ENCODE assay signal across 9 mouse cellular contexts in genomic region chr9:107626158-107626843, GRCm38 (mm10). TPM values are rescaled to one million over a fixed set of nuclear protein-coding genes. Genes with fewer than 3 reads are reported as not detected.
DNase-seq lines count a peak whose midpoint lies in the region; ATAC-seq and TF ChIP-seq lines count a peak whose summit lies in the region.
"Had no signal": no experiment of that assay in that cellular context is flagged by ENCODE, and none has a peak within 500 bp of the region (broad histone marks: within the 10 kb centered on the region; RNA-seq: fewer than 3 reads in every experiment).

No protein-coding gene starts in this region.

- no peak overlapping the region for H3K27ac ChIP-seq in ES-Bruce4 (ENCODE audit: insufficient read depth, low read length)
- peak overlapping the region; percentile 96 for H3K27ac ChIP-seq in forebrain, embryonic 14.5 days (ENCODE audit: low read depth, low read length)
- peak overlapping the region; percentile 94 for H3K27ac ChIP-seq in liver, embryonic 13.5 days
- peak overlapping the region; percentile 82 for H3K27ac ChIP-seq in stomach, postnatal 0 days (replicated peaks)

- peak overlapping the region; percentile 48 for H3K4me2 ChIP-seq in forebrain, embryonic 14.5 days (ENCODE audit: low read length)
- H3K4me2 ChIP-seq in liver, embryonic 13.5 days = peak overlapping the region; percentile 42
- H3K4me2 ChIP-seq in stomach, postnatal 0 days (replicated peaks; ENCODE audit: low read depth) = peak overlapping the region; percentile 27; the same call in 1 of the 2 replicates

- DNase-seq in heart, adult 11 months = peak; percentile 95
- no peak for DNase-seq in heart, postnatal 25 days (ENCODE audit: low spot score)
- DNase-seq in forebrain, embryonic 14.5 days (ENCODE audit: low spot score) = peak; percentile 77
- no peak for DNase-seq in liver, embryonic 13.5 days
- DNase-seq in stomach, postnatal 0 days (ENCODE audit: low spot score) = no peak
- no peak for DNase-seq in left cerebral cortex, adult 8-10 months (ENCODE audit: low spot score in 2 of 2)
- DNase-seq in kidney, postnatal 10 days = no peak

- TF ChIP-seq POLR2A in ES-Bruce4 (IDR thresholded peaks at IDR 0.05; ENCODE audit: insufficient read depth, low read length) = no peak

- H3K27me3 ChIP-seq in ES-Bruce4 (ENCODE audit: control insufficient read depth, insufficient read depth, low read length, poor library complexity, severe bottlenecking) = no peaks in the 10 kb centered on the region
- no peaks in the 10 kb centered on the region for H3K27me3 ChIP-seq in forebrain, embryonic 14.5 days (replicated peaks; ENCODE audit: control insufficient read depth, insufficient read depth, low read length)
- no peaks in the 10 kb centered on the region for H3K27me3 ChIP-seq in liver, embryonic 13.5 days
- no peaks in the 10 kb centered on the region for H3K27me3 ChIP-seq in stomach, postnatal 0 days (ENCODE audit: control insufficient read depth, insufficient read depth, low read length)

- intact Hi-C loops in heart, postnatal 25 days (cut with DNase I) = loop anchor here (1.0 to 5.0 kb wide), 2 partner anchors 18 to 59 kb away; partner anchors contain the start of gene Hyal2

- peak overlapping the region; percentile 45 for H3K4me3 ChIP-seq in ES-Bruce4 (ENCODE audit: low read depth, low read length)
- H3K4me3 ChIP-seq in forebrain, embryonic 14.5 days (ENCODE audit: low read depth, low read length) = 0 out of 2 replicates have a peak overlapping the region, but pooled peaks have one; percentile 9
- peak overlapping the region; percentile 14; the same call in 1 of the 2 replicates for H3K4me3 ChIP-seq in liver, embryonic 13.5 days (replicated peaks)
- no peak overlapping the region for H3K4me3 ChIP-seq in stomach, postnatal 0 days (ENCODE audit: low read depth, low read length)

- peak; percentile 60 for ATAC-seq in forebrain, embryonic 14.5 days
- peak; percentile 49 for ATAC-seq in liver, embryonic 13.5 days (ENCODE audit: low read depth)
- ATAC-seq in stomach, postnatal 0 days (ENCODE audit: low FRiP score, low TSS enrichment) = no peak

- H3K36me3 ChIP-seq in ES-Bruce4 (ENCODE audit: control insufficient read depth, insufficient read depth, low read length, poor library complexity, severe bottlenecking) = no peaks in the 10 kb centered on the region
- H3K36me3 ChIP-seq in forebrain, embryonic 14.5 days (ENCODE audit: control insufficient read depth, insufficient read depth, low read length) = peaks cover 38% of the 10 kb centered on the region
- peaks cover 64% of the 10 kb centered on the region for H3K36me3 ChIP-seq in liver, embryonic 13.5 days
- H3K36me3 ChIP-seq in stomach, postnatal 0 days (ENCODE audit: control insufficient read depth, insufficient read depth, low read length) = peaks cover 5% of the 10 kb centered on the region; the same call in 1 of the 2 replicates

- H3K9me3 ChIP-seq in ES-Bruce4 (replicated peaks; ENCODE audit: control insufficient read depth, insufficient read depth, low read length, poor library complexity, severe bottlenecking) = no peaks in the 10 kb centered on the region
- H3K9me3 ChIP-seq in forebrain, embryonic 14.5 days (replicated peaks; ENCODE audit: control insufficient read depth, low read length) = no peaks in the 10 kb centered on the region
- no peaks in the 10 kb centered on the region for H3K9me3 ChIP-seq in liver, embryonic 13.5 days (replicated peaks)
- H3K9me3 ChIP-seq in stomach, postnatal 0 days (ENCODE audit: control insufficient read depth, low read length) = no peaks in the 10 kb centered on the region

- WGBS in forebrain, embryonic 14.5 days = 24% methylated on average over 15 of the region's 15 CpGs
- WGBS in liver, embryonic 13.5 days (ENCODE audit: insufficient replicate concordance) = 42% methylated on average over 15 of the region's 15 CpGs
- WGBS in stomach, postnatal 0 days = 44% methylated on average over 14 of the region's 15 CpGs

- H3K4me1 ChIP-seq in ES-Bruce4 (ENCODE audit: control insufficient read depth, insufficient read depth, low read length) = peaks cover 13% of the 10 kb centered on the region
- peaks cover 52% of the 10 kb centered on the region for H3K4me1 ChIP-seq in forebrain, embryonic 14.5 days (ENCODE audit: control insufficient read depth, insufficient read depth, low read length)
- H3K4me1 ChIP-seq in liver, embryonic 13.5 days (replicated peaks) = peaks cover 80% of the 10 kb centered on the region
- H3K4me1 ChIP-seq in stomach, postnatal 0 days (replicated peaks; ENCODE audit: control insufficient read depth, insufficient read depth) = peaks cover 20% of the 10 kb centered on the region

- TF ChIP-seq CTCF in ES-Bruce4 (IDR thresholded peaks at IDR 0.05; ENCODE audit: low read depth, low read length) = no peak
- no peak for TF ChIP-seq CTCF in stomach, postnatal 0 days (IDR thresholded peaks at IDR 0.05; ENCODE audit: low read depth)

- no peak for TF ChIP-seq EP300 in ES-Bruce4 (IDR thresholded peaks at IDR 0.05; ENCODE audit: insufficient read depth, low read depth, low read length)
- no peak for TF ChIP-seq EP300 in stomach, postnatal 0 days (optimal IDR thresholded peaks at IDR 0.05)

- no peak overlapping the region; the same call in 1 of the 2 replicates for H3K9ac ChIP-seq in ES-Bruce4 (ENCODE audit: low read depth, poor library complexity, severe bottlenecking)
- peak overlapping the region; percentile 54; the same call in 1 of the 2 replicates for H3K9ac ChIP-seq in forebrain, embryonic 14.5 days (ENCODE audit: low read length)
- H3K9ac ChIP-seq in liver, embryonic 13.5 days = peak overlapping the region; percentile 57
- H3K9ac ChIP-seq in stomach, postnatal 0 days (ENCODE audit: low read length) = peak overlapping the region; percentile 48; the same call in 1 of the 2 replicates

RNA-seq across cellular contexts. Expression of gene Gnai2, which starts 8.9 kb away (rescaled TPM):
- 100 to 1,000 TPM; 241 to 257 TPM for total RNA-seq in heart, postnatal 25 days (2021)
- polyA plus RNA-seq in ES-Bruce4 (2011; ENCODE audit: insufficient read depth, insufficient read length, low read depth, missing spikeins) = 266 and 284 TPM in 2 replicates
- polyA plus RNA-seq in forebrain, embryonic 14.5 days (2014; fragmentation: Nextera tagmentation; extraction: Ambion mirVana) = 371 and 423 TPM in 2 replicates
- 144 and 163 TPM in 2 replicates for polyA plus RNA-seq in liver, embryonic 13.5 days (2015; fragmentation: Nextera tagmentation; extraction: Ambion mirVana)
- 189 and 195 TPM in 2 replicates for polyA plus RNA-seq in stomach, postnatal 0 days (2015; fragmentation: Nextera tagmentation; extraction: Ambion mirVana)
- 100 to 1,000 TPM; 239 to 252 (median 247) TPM for total RNA-seq in left cerebral cortex, adult 8-10 months (2022)

RNA-seq across cellular contexts. Expression of gene Sema3b, which starts 17.3 kb away (rescaled TPM):
- total RNA-seq in heart, postnatal 25 days (2021) = 10 to 100 TPM; 15.0 to 17.8 TPM
- 15.4 and 16.5 TPM in 2 replicates for polyA plus RNA-seq in ES-Bruce4 (2011; ENCODE audit: insufficient read depth, insufficient read length, low read depth, missing spikeins)
- 0.85 and 1.3 TPM in 2 replicates for polyA plus RNA-seq in forebrain, embryonic 14.5 days (2014; fragmentation: Nextera tagmentation; extraction: Ambion mirVana)
- polyA plus RNA-seq in liver, embryonic 13.5 days (2015; fragmentation: Nextera tagmentation; extraction: Ambion mirVana) = 0.22 and 0.34 TPM in 2 replicates
- polyA plus RNA-seq in stomach, postnatal 0 days (2015; fragmentation: Nextera tagmentation; extraction: Ambion mirVana) = 16.3 and 19.1 TPM in 2 replicates
- total RNA-seq in left cerebral cortex, adult 8-10 months (2022) = 1 to 10 TPM; 5.1 to 5.9 (median 5.3) TPM

RNA-seq across cellular contexts. Expression of gene Ifrd2, which starts 38.9 kb away (rescaled TPM):
- 10 to 100 TPM; 44.6 to 45.8 TPM for total RNA-seq in heart, postnatal 25 days (2021)
- 43.8 and 45.3 TPM in 2 replicates for polyA plus RNA-seq in ES-Bruce4 (2011; ENCODE audit: insufficient read depth, insufficient read length, low read depth, missing spikeins)
- 18.7 and 19.1 TPM in 2 replicates for polyA plus RNA-seq in forebrain, embryonic 14.5 days (2014; fragmentation: Nextera tagmentation; extraction: Ambion mirVana)
- polyA plus RNA-seq in liver, embryonic 13.5 days (2015; fragmentation: Nextera tagmentation; extraction: Ambion mirVana) = 167 and 175 TPM in 2 replicates
- polyA plus RNA-seq in stomach, postnatal 0 days (2015; fragmentation: Nextera tagmentation; extraction: Ambion mirVana) = 35.5 and 42.7 TPM in 2 replicates
- 10 to 100 TPM; 11.3 to 15.5 (median 15.3) TPM for total RNA-seq in left cerebral cortex, adult 8-10 months (2022)

RNA-seq across cellular contexts. Expression of gene Slc38a3, which starts 43.0 kb away (rescaled TPM):
- total RNA-seq in heart, postnatal 25 days (2021) = 10 to 100 TPM; 62.0 to 69.7 TPM
- polyA plus RNA-seq in ES-Bruce4 (2011; ENCODE audit: insufficient read depth, insufficient read length, low read depth, missing spikeins) = 8.1 and 13.3 TPM in 2 replicates
- 32.8 and 32.9 TPM in 2 replicates for polyA plus RNA-seq in forebrain, embryonic 14.5 days (2014; fragmentation: Nextera tagmentation; extraction: Ambion mirVana)
- polyA plus RNA-seq in liver, embryonic 13.5 days (2015; fragmentation: Nextera tagmentation; extraction: Ambion mirVana) = 5.4 and 5.9 TPM in 2 replicates
- 0.95 and 1.1 TPM in 2 replicates for polyA plus RNA-seq in stomach, postnatal 0 days (2015; fragmentation: Nextera tagmentation; extraction: Ambion mirVana)
- total RNA-seq in left cerebral cortex, adult 8-10 months (2022) = 10 to 100 TPM; 82.5 to 94.5 (median 86.9) TPM
- total RNA-seq: MEL had no signal

RNA-seq across cellular contexts. Expression of gene Hyal3, which starts 45.7 kb away (rescaled TPM):
- total RNA-seq in heart, postnatal 25 days (2021) = under 1 TPM; 0.45 to 0.62 TPM
- 1.0 and 2.1 TPM in 2 replicates for polyA plus RNA-seq in ES-Bruce4 (2011; ENCODE audit: insufficient read depth, insufficient read length, low read depth, missing spikeins)
- 0.66 and 1.0 TPM in 2 replicates for polyA plus RNA-seq in forebrain, embryonic 14.5 days (2014; fragmentation: Nextera tagmentation; extraction: Ambion mirVana)
- 0.82 and 1.2 TPM in 2 replicates for polyA plus RNA-seq in liver, embryonic 13.5 days (2015; fragmentation: Nextera tagmentation; extraction: Ambion mirVana)
- polyA plus RNA-seq in stomach, postnatal 0 days (2015; fragmentation: Nextera tagmentation; extraction: Ambion mirVana) = 1.3 and 1.4 TPM in 2 replicates
- total RNA-seq in left cerebral cortex, adult 8-10 months (2022) = 1 to 10 TPM; 1.0 to 1.7 (median 1.1) TPM

Comparison
In these comparisons a context has a peak if more than half of its experiments do, and no peak if none do; other contexts are left out.
1. DNase-seq: peak in heart, adult 11 months (single experiment) and forebrain, embryonic 14.5 days (single experiment); none in heart, postnatal 25 days (single experiment), liver, embryonic 13.5 days (single experiment), stomach, postnatal 0 days (single experiment), left cerebral cortex, adult 8-10 months (0 of 2) and kidney, postnatal 10 days (single experiment).
2. Peak in every context shown above with its lines, with median percentiles within 50 percentile points of each other: H3K4me2 ChIP-seq.